Mouse (Mus musculus): ENCODE data around the gene Ube2k.

Gene Ube2k

GRCm38 (mm10) chr5:65537420-65538071, 513 bp downstream of the Ube2k start:
- DNase-seq (ENCODE audit: extremely low spot score): peak; percentile 77

- no peak for DNase-seq (ENCODE audit: extremely low spot score)
These were observed 1.1 kb downstream of the Ube2k start for GRCm38 (mm10) chr5:65538121-65538520.

GRCm38 (mm10) chr5:65538829-65539228, 1.8 kb downstream of the Ube2k start:
- no peak for DNase-seq (ENCODE audit: extremely low spot score)

GRCm38 (mm10) chr5:65539786-65540185, 2.8 kb downstream of the Ube2k start:
- DNase-seq (ENCODE audit: extremely low spot score): no peak

GRCm38 (mm10) chr5:65541889-65542288, 4.9 kb downstream of the Ube2k start:
- DNase-seq (ENCODE audit: extremely low spot score): no peak

GRCm38 (mm10) chr5:65543491-65543890, 6.5 kb downstream of the Ube2k start:
- no peak for DNase-seq (ENCODE audit: extremely low spot score)

- DNase-seq (ENCODE audit: extremely low spot score): no peak
These were observed 7.6 kb downstream of the Ube2k start for GRCm38 (mm10) chr5:65544616-65545015.

GRCm38 (mm10) chr5:65549677-65550076, 12.6 kb downstream of the Ube2k start:
- no peak for DNase-seq (ENCODE audit: extremely low spot score)

GRCm38 (mm10) chr5:65557109-65557508, 20.1 kb downstream of the Ube2k start:
- DNase-seq (ENCODE audit: extremely low spot score): no peak

- no peak for DNase-seq (ENCODE audit: extremely low spot score)
These were observed 24.3 kb downstream of the Ube2k start for GRCm38 (mm10) chr5:65561125-65561893.

GRCm38 (mm10) chr5:65565486-65565885, 28.5 kb downstream of the Ube2k start:
- DNase-seq (ENCODE audit: extremely low spot score): no peak

GRCm38 (mm10) chr5:65574876-65575275, 37.8 kb downstream of the Ube2k start:
- DNase-seq (ENCODE audit: extremely low spot score): no peak

- no peak for DNase-seq (ENCODE audit: extremely low spot score)
These were observed 38.9 kb downstream of the Ube2k start for GRCm38 (mm10) chr5:65575896-65576295.

- no peak for DNase-seq (ENCODE audit: extremely low spot score)
These were observed 41.5 kb downstream of the Ube2k start for GRCm38 (mm10) chr5:65578545-65578944.

GRCm38 (mm10) chr5:65586291-65586690, 49.3 kb downstream of the Ube2k start:
- DNase-seq (ENCODE audit: extremely low spot score): no peak

GRCm38 (mm10) chr5:65590199-65590598, 53.2 kb downstream of the Ube2k start:
- no peak for DNase-seq (ENCODE audit: extremely low spot score)

- no peak for DNase-seq (ENCODE audit: extremely low spot score)
These were observed 55.4 kb downstream of the Ube2k start for GRCm38 (mm10) chr5:65592421-65592820.

GRCm38 (mm10) chr5:65599681-65600080, 62.6 kb downstream of the Ube2k start:
- no peak for DNase-seq (ENCODE audit: extremely low spot score)

- no peak for DNase-seq (ENCODE audit: extremely low spot score)
These were observed 69.8 kb downstream of the Ube2k start for GRCm38 (mm10) chr5:65606820-65607219.

- DNase-seq (ENCODE audit: extremely low spot score): no peak
These were observed 72.7 kb downstream of the Ube2k start for GRCm38 (mm10) chr5:65609769-65610168.

GRCm38 (mm10) chr5:65610541-65610940, 73.5 kb downstream of the Ube2k start:
- DNase-seq (ENCODE audit: extremely low spot score): no peak

- no peak for DNase-seq (ENCODE audit: extremely low spot score)
These were observed 76.3 kb downstream of the Ube2k start for GRCm38 (mm10) chr5:65613152-65613924.

GRCm38 (mm10) chr5:65624340-65624739, 87.3 kb downstream of the Ube2k start:
- no peak for DNase-seq (ENCODE audit: extremely low spot score)
